Mouse (Mus musculus): Measurements from ENCODE around the gene Il31ra.

DNA sequence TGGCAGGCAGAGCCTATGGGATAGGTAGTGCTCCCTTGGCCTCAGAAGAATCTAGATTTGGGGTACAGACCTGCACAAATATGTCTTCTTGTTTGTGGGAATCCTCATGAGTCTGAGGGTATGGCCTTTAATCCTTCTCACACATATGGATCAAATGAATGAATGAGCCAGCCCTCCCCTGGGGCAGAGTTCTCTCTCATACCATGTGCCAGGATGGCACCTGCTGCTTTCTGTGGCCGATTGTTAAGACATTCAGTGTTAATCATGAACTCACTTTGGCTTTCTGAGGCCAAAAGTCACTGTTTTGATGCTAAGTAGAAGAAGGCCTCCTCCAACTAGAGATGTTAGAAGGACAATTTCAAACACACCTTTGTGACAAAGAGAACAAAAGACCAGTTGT is 67.0 kb downstream of the Il31ra start:
- TF ChIP-seq CTCF (IDR thresholded peaks at IDR 0.05; ENCODE audit: borderline replicate concordance, control insufficient read depth, extremely low read depth, insufficient read depth, low read length, poor library complexity) (no peak), POLR2A (IDR thresholded peaks at IDR 0.05; ENCODE audit: control insufficient read depth, extremely low read depth, insufficient read depth, low read length, poor library complexity) (no peak)

Measured in thymus, adult 2 months (tissue).